Mouse (Mus musculus) spleen, adult 2 months (tissue): ENCODE results near the gene Cd247.

Source experiments
- CTCF ChIP-seq: fragments of 200-500 bp; IDR thresholded peaks from 2 replicates; pipeline ENCODE4 v1.5.1; 2011; ENCODE audit warnings: mild to moderate bottlenecking, inconsistent platforms; ENCODE audit not compliant: insufficient read depth, insufficient read length, insufficient replicate concordance; ENCODE audit errors: extremely low read depth
- POLR2A ChIP-seq: fragments of 200-500 bp; IDR thresholded peaks from 2 replicates; pipeline ENCODE4 v1.6.1; 2011; ENCODE audit warnings: low read depth, low read length, inconsistent platforms

- TF ChIP-seq POLR2A: no peak
- no peak for TF ChIP-seq CTCF
These were observed 68.8 kb downstream of the Cd247 start for GRCm38 (mm10) chr1:165857279-165857678.
